Mouse (Mus musculus) forebrain, embryonic 13.5 days (tissue): ENCODE measurements around the gene Timm10b. TPM values are rescaled to one million over a fixed set of nuclear protein-coding genes. Genes with fewer than 3 reads are reported as not detected.

Source experiments
- ATAC-seq: fragments of 200-750 bp; cut with Nextera tagmentation; 2 replicates; pipeline ENCODE4 v1.8.0; 2017
- H3K27ac ChIP-seq: fragments of 300-500 bp; sonication (generic); 2 replicates; pipeline ENCODE4 v1.5.1; 2015; ENCODE audit warnings: inconsistent platforms, mild to moderate bottlenecking, moderate library complexity
- H3K27me3 ChIP-seq: fragments of 300-500 bp; sonication (generic); 2 replicates; pipeline ENCODE4 v1.6.1; 2015; ENCODE audit warnings: mild to moderate bottlenecking, inconsistent platforms
- H3K36me3 ChIP-seq: fragments of 300-500 bp; sonication (generic); 2 replicates; pipeline ENCODE4 v1.6.1; 2015; ENCODE audit warnings: mild to moderate bottlenecking, inconsistent platforms; ENCODE audit not compliant: poor library complexity, severe bottlenecking
- H3K4me1 ChIP-seq: fragments of 300-500 bp; sonication (generic); 2 replicates; pipeline ENCODE4 v1.6.1; 2015; ENCODE audit warnings: inconsistent platforms
- H3K4me2 ChIP-seq: fragments of 300-500 bp; sonication (generic); 2 replicates; pipeline ENCODE4 v1.6.1; 2015; ENCODE audit warnings: inconsistent platforms, mild to moderate bottlenecking, moderate library complexity
- H3K4me3 ChIP-seq: fragments of 300-500 bp; sonication (generic); 2 replicates; pipeline ENCODE4 v1.5.1; 2015; ENCODE audit warnings: mild to moderate bottlenecking, inconsistent platforms
- H3K9ac ChIP-seq: fragments of 300-500 bp; sonication (generic); 2 replicates; pipeline ENCODE4 v1.6.1; 2015; ENCODE audit warnings: mild to moderate bottlenecking, inconsistent platforms
- H3K9me3 ChIP-seq: fragments of 300-500 bp; sonication (generic); replicated peaks from 2 replicates; pipeline ENCODE4 v1.6.1; 2016; ENCODE audit warnings: inconsistent platforms
- WGBS: fragments of 180-500 bp; shearing (Covaris S2); methylation state at CpG from one replicate; pipeline ENCODE4 v1.1.7; 2015; 5-methylcytosine and 5-hydroxymethylcytosine counted together
- polyA plus RNA-seq: library from polyadenylated mRNA; unstranded; fragments of >200 nt; fragmentation: Nextera tagmentation; extraction: Ambion mirVana; gene quantifications from 2 replicates; pipeline ENCODE4 v1.2.1, GENCODE M21; 2015

The Timm10b gene
- polyA plus RNA-seq = 154 and 163 TPM in 2 replicates

DNA sequence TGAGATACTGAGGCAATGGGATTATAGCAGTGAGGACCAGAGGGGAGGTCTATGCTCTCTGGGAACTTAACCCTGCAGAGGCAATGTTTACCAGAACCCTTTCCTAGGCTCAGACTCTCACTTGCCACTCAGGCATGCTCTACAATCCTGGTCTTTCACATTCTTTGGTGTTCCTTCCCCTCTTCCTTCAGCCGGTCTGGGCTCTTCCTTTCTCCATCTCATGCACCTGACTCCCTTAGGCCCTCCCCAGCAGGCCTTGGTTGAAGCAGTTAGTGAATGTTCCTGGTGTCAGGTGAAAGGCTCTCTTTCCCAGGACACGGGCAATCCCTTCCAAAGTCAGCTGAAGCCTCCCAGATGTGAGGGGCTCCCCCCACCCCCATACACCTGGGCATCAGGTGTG, at the start of gene Timm10b:
Gene Timm10b (plus strand): TSS at position 301 of the 400 bp plus-strand sequence.
- H3K4me1 ChIP-seq = peaks cover 22% of the 10 kb centered on the region
- 4% methylated on average over 2 of the region's 2 CpGs for WGBS
- H3K27me3 ChIP-seq = no peaks in the 10 kb centered on the region
- peak within 1 kb of the TSS; percentile 74 for H3K4me3 ChIP-seq
- peak within 1 kb of the TSS; percentile 92 for H3K9ac ChIP-seq
- H3K36me3 ChIP-seq = peaks cover 37% of the 10 kb centered on the region
- no peaks in the 10 kb centered on the region for H3K9me3 ChIP-seq
- peak within 1 kb of the TSS; percentile 98 for H3K4me2 ChIP-seq
- no peak; the same call in 1 of the 2 replicates for ATAC-seq
- H3K27ac ChIP-seq = peak within 1 kb of the TSS; percentile 75

DNA sequence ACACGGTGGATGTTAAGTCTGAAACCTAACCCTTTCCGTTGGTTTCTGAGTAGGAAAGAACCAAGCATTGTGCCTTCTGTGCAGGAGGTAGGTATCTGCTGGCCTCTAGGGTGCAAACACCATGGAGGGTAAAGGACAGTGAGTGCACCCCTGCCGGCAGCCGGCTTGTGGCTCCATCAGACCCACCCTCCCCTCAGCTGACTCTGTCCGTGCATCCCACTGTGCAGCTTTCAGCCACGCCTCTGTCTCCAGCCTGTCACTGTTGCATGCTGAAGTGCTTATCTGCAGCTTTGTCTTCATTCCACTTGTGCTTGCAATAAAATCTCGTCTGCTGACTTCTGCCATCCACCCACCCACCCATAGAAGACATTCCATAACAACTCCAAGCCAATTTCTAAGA, 49.8 kb upstream of the Timm10b start:
- H3K4me1 ChIP-seq = no peaks in the 10 kb centered on the region
- WGBS = 13% methylated on average over 7 of the region's 7 CpGs
- H3K27ac ChIP-seq = no peak overlapping the region
- no peak overlapping the region for H3K4me2 ChIP-seq
- ATAC-seq = no peak
- H3K9me3 ChIP-seq = no peaks in the 10 kb centered on the region
- no peaks in the 10 kb centered on the region for H3K36me3 ChIP-seq
- H3K4me3 ChIP-seq = no peak overlapping the region
- no peak overlapping the region for H3K9ac ChIP-seq
- no peaks in the 10 kb centered on the region for H3K27me3 ChIP-seq

DNA sequence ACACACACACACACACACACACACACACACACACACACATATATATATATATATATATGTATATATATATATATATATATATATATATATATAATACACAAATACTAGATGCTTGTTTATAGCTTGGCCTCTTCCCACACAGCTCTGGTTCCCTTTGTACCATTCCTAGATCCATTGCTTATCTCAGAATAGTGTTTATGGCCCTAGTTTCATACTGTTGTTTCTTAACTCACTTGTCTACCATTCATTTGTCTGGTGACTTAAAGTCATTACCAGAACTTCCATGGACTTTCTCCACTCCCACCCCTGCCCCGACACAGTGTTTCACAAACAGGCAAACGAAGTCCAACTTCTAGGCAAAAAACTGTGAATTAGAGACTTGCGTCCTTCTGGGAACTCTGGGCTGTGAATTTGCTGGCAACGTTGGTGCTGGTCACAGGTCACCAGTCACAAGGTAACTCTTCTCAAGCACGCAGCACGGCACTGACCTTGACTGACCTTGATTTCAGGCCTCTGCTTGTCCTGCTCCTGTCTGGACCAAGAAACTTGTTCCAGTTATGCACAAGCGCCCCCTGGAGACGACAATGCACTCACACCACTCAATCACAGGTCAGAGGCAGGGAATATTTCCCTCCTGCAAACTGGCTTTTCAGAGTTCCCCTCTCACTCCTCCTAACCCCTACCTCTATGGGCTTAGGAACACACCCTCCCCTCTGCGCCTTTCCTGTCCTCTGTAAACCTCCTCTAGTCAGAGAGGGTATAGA, 36.8 kb upstream of the Timm10b start:
- Histone ChIP-seq H3K4me3 (no peak overlapping the region), H3K9ac (no peak overlapping the region), H3K4me1 (no peaks in the 10 kb centered on the region), H3K4me2 (no peak overlapping the region), H3K36me3 (no peaks in the 10 kb centered on the region), H3K27me3 (no peaks in the 10 kb centered on the region), H3K27ac (no peak overlapping the region), H3K9me3 (0 out of 2 replicates have a peak, but pooled peaks cover 5% of the 10 kb centered on the region)
- ATAC-seq = peak; percentile 70
- 32% methylated on average over 9 of the region's 9 CpGs for WGBS

DNA sequence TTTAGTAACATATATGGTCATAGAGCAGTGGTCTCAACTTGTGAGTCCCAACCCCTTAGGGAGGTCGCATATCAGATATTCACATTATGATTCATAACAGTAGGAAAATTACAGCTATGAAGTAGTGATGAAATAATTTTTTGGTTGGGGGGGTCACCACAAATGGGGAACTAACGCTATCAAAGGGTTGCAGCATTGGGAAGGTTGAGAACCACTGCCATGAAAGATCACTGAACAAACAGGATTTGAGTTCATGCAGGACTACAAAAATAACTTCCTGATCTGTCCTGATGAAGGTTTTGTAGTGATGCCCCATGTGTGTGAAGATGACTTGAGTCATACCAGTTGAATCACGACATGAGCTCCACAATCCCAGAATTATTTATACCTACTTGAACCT, 31.4 kb upstream of the Timm10b start:
- H3K9ac ChIP-seq = no peak overlapping the region
- no peak overlapping the region for H3K4me2 ChIP-seq
- 90% methylated on average over 3 of the region's 3 CpGs for WGBS
- no peak for ATAC-seq
- H3K27me3 ChIP-seq = no peaks in the 10 kb centered on the region
- H3K4me3 ChIP-seq = no peak overlapping the region
- no peaks in the 10 kb centered on the region for H3K4me1 ChIP-seq
- no peak overlapping the region for H3K27ac ChIP-seq
- 0 out of 2 replicates have a peak, but pooled peaks cover 5% of the 10 kb centered on the region for H3K9me3 ChIP-seq
- H3K36me3 ChIP-seq = peaks cover 42% of the 10 kb centered on the region

DNA sequence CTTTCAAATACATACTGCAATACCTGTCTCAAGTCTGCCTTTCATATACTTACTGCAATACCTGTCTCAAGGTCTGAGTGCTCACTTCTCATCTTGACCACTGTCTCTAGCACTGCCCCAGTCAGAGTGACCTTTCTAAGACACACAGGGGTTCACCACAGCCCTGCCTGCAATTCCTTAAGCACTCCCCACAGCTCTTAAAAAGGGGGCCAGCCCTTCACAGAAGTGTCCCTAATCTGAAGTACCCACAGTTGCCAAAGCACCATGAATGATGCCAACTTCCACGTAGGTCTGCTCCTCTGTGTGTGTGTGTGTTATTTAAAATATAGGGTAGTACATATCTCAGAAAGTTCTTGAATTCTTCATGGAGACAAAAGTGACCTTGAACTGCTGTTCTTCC, 28.1 kb upstream of the Timm10b start:
- no peak overlapping the region for H3K4me3 ChIP-seq
- 94% methylated on average over 1 of the region's 1 CpGs for WGBS

DNA sequence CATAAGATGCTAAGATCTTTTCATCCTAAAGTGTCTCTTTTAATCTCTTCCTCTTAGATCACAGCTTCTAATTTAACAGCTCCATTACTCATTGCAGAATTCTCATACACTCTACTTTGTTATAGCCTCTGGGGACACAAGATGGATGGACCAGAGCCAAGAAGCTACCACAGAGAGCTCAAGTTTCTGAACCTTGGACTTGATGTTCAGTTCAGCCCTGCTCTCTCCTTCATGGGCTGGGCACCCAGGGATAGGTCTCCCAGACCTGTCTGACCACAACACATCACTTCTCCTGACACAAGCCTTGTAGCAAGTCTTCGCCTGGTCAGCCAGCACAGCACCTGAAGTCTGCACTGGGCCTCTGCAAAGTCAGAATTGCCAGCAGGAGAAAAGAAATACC, 25.5 kb upstream of the Timm10b start:
- WGBS = 97% methylated on average over 1 of the region's 1 CpGs
- H3K4me2 ChIP-seq = no peak overlapping the region
- no peaks in the 10 kb centered on the region for H3K27me3 ChIP-seq
- H3K9ac ChIP-seq = no peak overlapping the region
- H3K36me3 ChIP-seq = peaks cover 99% of the 10 kb centered on the region
- ATAC-seq = no peak
- H3K4me1 ChIP-seq = no peaks in the 10 kb centered on the region
- H3K4me3 ChIP-seq = no peak overlapping the region
- no peaks in the 10 kb centered on the region for H3K9me3 ChIP-seq
- H3K27ac ChIP-seq = no peak overlapping the region

More for the DNA sequence above, 28.1 kb upstream of the Timm10b start:
- Histone ChIP-seq H3K27ac (no peak overlapping the region), H3K9me3 (no peaks in the 10 kb centered on the region), H3K27me3 (no peaks in the 10 kb centered on the region), H3K9ac (no peak overlapping the region), H3K4me1 (no peaks in the 10 kb centered on the region), H3K4me2 (no peak overlapping the region), H3K36me3 (peaks cover 75% of the 10 kb centered on the region)
- ATAC-seq = no peak

DNA sequence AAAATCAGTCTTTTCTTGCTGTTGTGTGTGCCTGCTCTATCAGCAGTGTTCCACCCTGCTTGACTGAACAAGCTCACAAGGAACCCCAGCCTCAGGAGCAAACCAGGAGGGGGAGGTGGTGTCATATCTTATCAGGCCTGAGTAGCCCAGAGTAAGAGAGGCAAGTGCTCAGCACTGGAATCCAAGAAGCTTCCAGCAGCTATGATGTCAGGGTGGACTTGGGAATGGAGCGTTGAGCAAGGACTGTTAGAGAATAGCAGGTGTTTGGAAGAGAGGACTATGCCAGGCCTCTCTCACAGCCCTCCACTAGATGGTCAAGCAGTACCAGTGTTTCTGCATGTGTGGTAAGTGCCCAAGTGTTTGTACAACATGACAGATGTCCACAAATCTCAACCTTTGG, 24.1 kb upstream of the Timm10b start:
- 76% methylated on average over 1 of the region's 1 CpGs for WGBS
- no peak overlapping the region for H3K27ac ChIP-seq
- ATAC-seq = no peak
- H3K4me3 ChIP-seq = no peak overlapping the region
- H3K4me2 ChIP-seq = no peak overlapping the region
- H3K4me1 ChIP-seq = no peaks in the 10 kb centered on the region
- no peaks in the 10 kb centered on the region for H3K27me3 ChIP-seq
- peaks cover 99% of the 10 kb centered on the region for H3K36me3 ChIP-seq
- H3K9ac ChIP-seq = no peak overlapping the region
- no peaks in the 10 kb centered on the region for H3K9me3 ChIP-seq

DNA sequence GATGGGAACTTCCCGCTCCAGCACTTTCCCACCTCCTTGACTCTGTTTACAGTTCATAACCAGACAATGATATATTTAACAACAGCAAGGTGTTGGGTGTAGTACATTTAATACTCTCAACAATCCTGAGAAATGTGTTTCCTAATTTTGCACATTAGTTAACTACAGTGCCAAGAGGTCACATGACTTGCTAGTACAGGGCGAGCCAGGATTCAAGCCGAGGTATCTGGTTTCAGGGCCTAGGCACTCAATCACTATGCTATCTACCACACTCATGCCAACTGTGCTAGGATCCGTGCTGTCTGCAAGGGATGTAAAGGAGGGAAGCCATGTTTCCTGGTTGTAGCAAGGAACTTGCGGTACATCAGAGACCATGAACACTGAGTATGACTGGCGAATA, 23.3 kb upstream of the Timm10b start:
- no peak overlapping the region for H3K4me2 ChIP-seq
- no peak overlapping the region for H3K9ac ChIP-seq
- 94% methylated on average over 6 of the region's 6 CpGs for WGBS
- no peaks in the 10 kb centered on the region for H3K4me1 ChIP-seq
- no peak overlapping the region for H3K4me3 ChIP-seq
- H3K27ac ChIP-seq = no peak overlapping the region
- peaks cover 99% of the 10 kb centered on the region for H3K36me3 ChIP-seq
- H3K27me3 ChIP-seq = no peaks in the 10 kb centered on the region
- H3K9me3 ChIP-seq = no peaks in the 10 kb centered on the region
- ATAC-seq = no peak

DNA sequence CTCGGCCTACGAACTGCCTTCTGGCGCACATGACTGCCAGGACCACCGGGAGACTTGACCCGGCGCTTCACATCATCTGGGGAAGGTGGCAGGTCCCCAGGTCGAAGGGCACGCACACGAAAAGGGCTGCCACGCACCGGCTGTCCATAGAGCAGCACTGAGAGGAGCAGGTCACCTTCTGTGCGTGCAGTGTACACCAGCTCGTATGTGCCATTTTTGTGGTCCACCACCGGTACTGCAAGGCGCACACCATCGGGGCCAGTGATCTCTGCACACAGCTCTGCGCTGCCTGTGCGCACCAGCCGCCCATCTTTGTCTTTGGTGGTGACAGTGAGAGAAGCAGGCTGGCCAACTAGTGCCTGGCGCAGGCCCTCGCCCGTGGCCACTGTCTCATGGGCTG, 22.0 kb upstream of the Timm10b start:
- Histone ChIP-seq H3K36me3 (peaks cover 99% of the 10 kb centered on the region), H3K27ac (no peak overlapping the region), H3K4me1 (no peaks in the 10 kb centered on the region), H3K4me3 (no peak overlapping the region), H3K9ac (no peak overlapping the region), H3K9me3 (no peaks in the 10 kb centered on the region), H3K27me3 (no peaks in the 10 kb centered on the region), H3K4me2 (no peak overlapping the region)
- no peak for ATAC-seq
- WGBS = 95% methylated on average over 22 of the region's 22 CpGs

DNA sequence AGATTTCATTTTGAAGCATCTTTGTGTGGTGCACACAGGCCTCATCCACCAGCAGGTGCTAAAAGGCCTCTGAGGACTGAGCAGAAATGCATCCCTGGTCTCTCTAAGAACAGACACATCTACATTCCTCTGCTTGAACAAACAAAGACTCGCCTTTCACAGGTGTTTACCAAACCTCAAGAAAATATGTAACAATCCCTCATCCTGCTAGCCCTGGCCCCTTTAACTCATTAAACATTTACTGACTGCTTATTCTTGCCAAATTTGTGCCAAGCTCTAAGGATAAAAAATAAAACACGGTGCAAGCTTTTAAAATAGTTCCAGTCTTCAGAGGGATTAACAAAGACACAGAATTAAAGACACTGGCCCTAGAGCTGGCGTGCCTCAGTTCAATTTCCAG, 20.2 kb upstream of the Timm10b start:
- H3K27ac ChIP-seq = no peak overlapping the region
- H3K4me2 ChIP-seq = no peak overlapping the region
- 77% methylated on average over 3 of the region's 3 CpGs for WGBS
- H3K27me3 ChIP-seq = no peaks in the 10 kb centered on the region
- peaks cover 99% of the 10 kb centered on the region for H3K36me3 ChIP-seq
- ATAC-seq = no peak
- no peak overlapping the region for H3K9ac ChIP-seq
- no peak overlapping the region for H3K4me3 ChIP-seq
- no peaks in the 10 kb centered on the region for H3K9me3 ChIP-seq
- H3K4me1 ChIP-seq = no peaks in the 10 kb centered on the region

DNA sequence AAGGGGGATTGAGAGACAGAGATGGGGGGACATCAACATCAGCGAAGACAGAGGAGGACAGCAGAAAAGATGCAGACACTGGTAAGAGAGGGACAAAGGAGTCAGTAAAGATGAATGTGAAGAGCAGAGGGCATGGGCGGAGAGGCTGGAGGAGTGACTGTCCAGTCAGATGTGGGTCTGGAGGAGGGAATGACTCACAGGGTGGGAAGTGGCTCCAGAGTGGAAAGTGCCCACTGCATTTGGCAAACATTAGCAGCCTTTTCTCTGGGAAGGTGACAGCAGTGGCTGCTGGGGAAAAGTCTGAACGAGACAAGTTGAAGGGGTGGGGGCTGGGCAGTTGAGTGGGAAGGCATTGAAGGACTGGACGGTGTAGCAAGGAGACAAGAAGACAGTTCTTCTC, 18.8 kb upstream of the Timm10b start:
- Histone ChIP-seq H3K4me2 (no peak overlapping the region), H3K9me3 (no peaks in the 10 kb centered on the region), H3K9ac (no peak overlapping the region), H3K4me3 (no peak overlapping the region), H3K4me1 (no peaks in the 10 kb centered on the region), H3K27ac (no peak overlapping the region), H3K36me3 (peaks cover 93% of the 10 kb centered on the region), H3K27me3 (no peaks in the 10 kb centered on the region)
- WGBS = 80% methylated on average over 4 of the region's 4 CpGs
- ATAC-seq = no peak

DNA sequence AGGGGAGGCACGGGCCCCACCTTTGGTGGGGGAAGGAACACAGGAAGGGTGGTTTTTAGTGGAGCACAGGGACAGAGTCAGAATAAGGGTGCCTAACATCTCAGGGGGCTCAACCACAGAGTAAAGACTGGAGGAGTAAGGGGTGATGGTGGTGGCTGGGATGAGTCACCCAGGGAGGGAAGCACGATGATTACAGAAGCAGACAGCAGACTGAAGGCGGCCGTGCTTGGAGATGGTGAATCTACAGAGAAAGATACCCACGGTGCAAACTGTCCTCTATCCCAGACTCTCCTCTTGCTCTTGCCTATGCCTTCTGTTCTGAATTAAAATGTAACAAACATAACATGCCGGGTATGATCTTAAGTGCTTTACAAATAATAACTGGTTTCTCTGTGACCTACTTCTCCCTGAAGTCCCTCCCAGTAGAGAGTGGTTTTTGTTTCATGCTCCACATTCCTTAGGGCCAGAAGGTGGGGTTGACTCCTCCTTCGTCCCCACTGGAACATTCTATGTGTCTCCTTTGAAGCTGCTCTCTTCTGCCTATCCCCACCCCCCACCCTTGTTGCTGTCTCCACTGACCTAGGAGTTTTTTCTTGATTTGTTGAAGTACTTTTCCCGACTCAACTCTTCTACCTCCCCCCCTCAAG, 18.1 kb upstream of the Timm10b start:
- Histone ChIP-seq H3K9me3 (no peaks in the 10 kb centered on the region), H3K36me3 (peaks cover 86% of the 10 kb centered on the region), H3K9ac (no peak overlapping the region), H3K4me3 (no peak overlapping the region), H3K27me3 (no peaks in the 10 kb centered on the region), H3K4me2 (no peak overlapping the region), H3K27ac (no peak overlapping the region), H3K4me1 (no peaks in the 10 kb centered on the region)
- WGBS = 86% methylated on average over 8 of the region's 8 CpGs
- ATAC-seq = no peak
